Mouse (Mus musculus): ENCODE data around the gene Rab8a. TPM values are rescaled to one million over a fixed set of nuclear protein-coding genes. Genes with fewer than 3 reads are reported as not detected.

Gene Rab8a
- polyA plus RNA-seq, 1 experiment from 2014 or later, result 113 TPM

DNA sequence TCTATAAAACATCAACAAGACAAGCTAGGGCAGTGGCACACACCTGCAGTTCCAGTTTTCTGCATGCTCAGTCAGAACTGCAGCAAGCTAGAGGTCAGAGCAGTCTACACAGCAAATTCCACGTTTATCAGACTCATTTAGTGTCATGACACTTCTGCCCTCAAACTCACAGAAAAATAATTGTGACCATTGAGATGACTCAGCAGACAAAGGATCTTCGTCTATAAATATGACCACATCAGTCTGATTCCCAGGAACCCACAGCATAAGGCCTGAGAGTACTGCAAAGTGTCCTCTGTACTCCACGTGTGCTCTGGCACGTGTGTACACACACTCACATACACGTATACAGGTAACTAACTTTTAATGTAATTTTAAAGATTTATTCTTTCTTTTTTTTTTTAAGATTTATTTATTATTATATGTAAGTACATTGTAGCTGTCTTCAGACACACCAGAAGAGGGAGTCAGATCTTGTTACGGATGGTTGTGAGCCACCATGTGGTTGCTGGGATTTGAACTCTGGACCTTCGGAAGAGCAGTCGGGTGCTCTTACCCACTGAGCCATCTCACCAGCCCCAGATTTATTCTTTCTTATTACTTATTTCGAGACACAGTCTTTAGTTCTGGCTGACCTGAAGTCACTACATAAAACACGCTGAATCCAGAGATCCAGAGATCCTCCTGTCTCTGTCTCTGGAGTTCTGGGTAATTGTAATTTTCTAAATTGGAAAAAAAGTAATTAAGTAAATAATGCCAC, 58.0 kb downstream of the Rab8a start:
- Histone ChIP-seq H3K4me3 (no peak overlapping the region), H3K36me3 (peaks cover 28% of the 10 kb centered on the region), H3K9me3 (no peaks in the 10 kb centered on the region), H3K4me1 (peaks cover 16% of the 10 kb centered on the region), H3K27ac (no peak overlapping the region), H3K27me3 (replicated peaks) (peaks cover 5% of the 10 kb centered on the region; the same call in 1 of the 2 replicates), H3K4me2 (replicated peaks) (peak overlapping the region; percentile 91), H3K9ac (no peak overlapping the region)
- WGBS, result 84% methylated on average over 10 of the region's 10 CpGs
- ATAC-seq (ENCODE audit: low FRiP score, low read depth), result peak; percentile 57

DNA sequence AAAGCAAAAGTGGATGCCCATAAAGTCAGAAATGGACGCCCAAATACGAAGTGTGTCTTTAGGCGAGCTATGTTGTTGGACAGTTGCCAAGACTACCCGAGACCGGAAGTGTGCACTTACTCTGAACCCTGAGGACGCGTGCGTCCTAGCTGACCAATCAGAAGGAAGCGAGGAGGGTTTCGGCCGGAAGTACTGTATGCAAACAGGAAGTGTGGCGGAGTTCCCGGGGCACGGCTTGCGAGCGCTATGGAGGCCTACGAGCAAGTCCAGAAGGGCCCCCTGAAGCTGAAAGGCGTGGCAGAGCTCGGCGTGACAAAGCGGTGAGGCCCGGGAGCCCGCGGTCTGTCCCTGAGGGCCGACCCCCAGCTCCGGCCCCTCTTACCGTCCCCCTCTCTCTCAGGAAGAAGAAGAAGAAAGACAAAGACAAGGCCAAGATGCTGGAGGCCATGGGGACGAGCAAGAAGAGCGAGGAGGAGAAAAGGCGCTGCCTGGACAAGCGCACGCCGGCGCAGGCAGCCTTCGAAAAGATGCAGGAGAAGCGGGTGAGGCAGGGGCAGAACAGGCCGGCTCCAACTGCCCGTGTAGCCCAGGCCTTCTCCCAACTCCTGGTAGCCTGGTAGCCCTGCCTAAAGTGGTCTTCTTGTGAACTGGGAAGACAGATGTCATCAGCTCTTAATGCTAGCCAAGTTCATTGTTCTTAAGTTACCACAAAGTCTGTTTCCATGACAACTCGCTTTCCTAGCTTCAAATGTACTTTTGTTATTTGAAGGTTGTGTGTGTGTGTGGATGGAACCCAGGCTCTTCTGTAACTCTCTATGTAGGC, 58.8 kb downstream of the Rab8a start, which contains the start of gene Fam32a:
Gene Fam32a, plus strand, starts transcription at position 190 of the 823 bp plus-strand sequence.
- H3K4me3 ChIP-seq, result peak within 1 kb of the TSS; percentile 77
- H3K9me3 ChIP-seq, result no peaks in the 10 kb centered on the region
- peaks cover 31% of the 10 kb centered on the region for H3K36me3 ChIP-seq
- H3K9ac ChIP-seq, result peak within 1 kb of the TSS; percentile 68
- peaks cover 5% of the 10 kb centered on the region; the same call in 1 of the 2 replicates for H3K27me3 ChIP-seq (replicated peaks)
- H3K4me2 ChIP-seq (replicated peaks), result peak within 1 kb of the TSS; percentile 91
- ATAC-seq (ENCODE audit: low FRiP score, low read depth), result peak; percentile 98
- H3K27ac ChIP-seq, result 0 out of 2 replicates have a peak within 1 kb of the TSS, but pooled peaks have one; percentile 13
- peaks cover 16% of the 10 kb centered on the region for H3K4me1 ChIP-seq
- WGBS, result 15% methylated on average over 39 of the region's 39 CpGs

DNA sequence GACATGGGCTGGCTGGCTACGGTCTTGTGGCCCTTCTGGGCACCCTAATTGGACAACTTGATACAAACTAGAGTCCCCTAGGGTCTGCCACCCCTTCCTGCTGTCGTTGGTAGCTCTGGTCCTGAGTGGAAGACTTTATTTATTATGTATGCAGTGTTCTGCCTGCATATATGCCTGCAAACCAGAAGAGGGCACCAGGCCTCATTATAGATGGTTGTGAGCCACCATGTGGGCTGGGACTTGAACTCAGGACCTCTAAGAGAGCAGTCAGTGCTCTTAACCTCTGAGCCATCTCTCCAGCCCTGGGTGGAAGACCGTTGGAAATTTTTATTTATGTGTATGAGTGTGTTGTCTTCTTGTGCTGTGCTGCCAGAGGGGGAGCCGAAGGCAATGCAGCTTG, 59.8 kb downstream of the Rab8a start:
- no peaks in the 10 kb centered on the region for H3K9me3 ChIP-seq
- H3K27ac ChIP-seq, result no peak overlapping the region
- H3K9ac ChIP-seq, result no peak overlapping the region
- no peaks in the 10 kb centered on the region for H3K27me3 ChIP-seq (replicated peaks)
- H3K4me3 ChIP-seq, result peak overlapping the region; percentile 77
- WGBS, result 91% methylated on average over 4 of the region's 4 CpGs
- peak overlapping the region; percentile 91 for H3K4me2 ChIP-seq (replicated peaks)
- no peak for ATAC-seq (ENCODE audit: low FRiP score, low read depth)
- H3K4me1 ChIP-seq, result peaks cover 16% of the 10 kb centered on the region
- peaks cover 31% of the 10 kb centered on the region for H3K36me3 ChIP-seq

DNA sequence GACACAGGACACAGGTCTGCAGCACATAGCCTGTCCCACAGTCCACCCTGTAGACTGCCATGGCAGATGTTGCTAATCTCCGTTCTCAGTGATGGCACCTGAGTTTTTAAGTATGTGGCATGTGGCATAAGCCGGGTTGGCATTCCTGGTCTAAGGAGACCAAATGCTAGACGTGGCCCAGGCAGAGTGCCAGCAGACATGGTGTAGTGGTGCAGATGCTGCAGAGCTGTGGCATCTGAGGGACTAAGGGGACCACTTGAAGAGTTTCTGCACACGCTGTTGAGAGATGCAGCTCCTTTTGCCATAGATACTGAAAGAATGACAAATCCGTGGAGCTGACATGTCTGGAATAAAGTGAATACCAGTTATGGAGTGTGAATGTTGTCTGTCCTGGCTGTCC, 61.7 kb downstream of the Rab8a start:
- no peak for ATAC-seq (ENCODE audit: low FRiP score, low read depth)
- WGBS, result 95% methylated on average over 5 of the region's 5 CpGs
- H3K9ac ChIP-seq, result no peak overlapping the region

More for the DNA sequence above, 61.7 kb downstream of the Rab8a start:
- H3K36me3 ChIP-seq, result peaks cover 31% of the 10 kb centered on the region
- H3K27ac ChIP-seq, result no peak overlapping the region
- no peak overlapping the region for H3K4me3 ChIP-seq
- H3K4me2 ChIP-seq (replicated peaks), result no peak overlapping the region
- no peaks in the 10 kb centered on the region for H3K9me3 ChIP-seq
- no peaks in the 10 kb centered on the region for H3K27me3 ChIP-seq (replicated peaks)
- H3K4me1 ChIP-seq, result peaks cover 16% of the 10 kb centered on the region

Other genes with a start within 250 kb of the Rab8a start
- 15.1 and 16.0 TPM in 2 replicates for gene Zfp961, start 210.2 kb upstream of the Rab8a start, polyA plus RNA-seq (2016; fragmentation: Nextera tagmentation; extraction: Ambion mirVana)
- gene Cyp4f18, start 151.6 kb upstream of the Rab8a start, polyA plus RNA-seq (2016; fragmentation: Nextera tagmentation; extraction: Ambion mirVana), result 0.73 and 0.77 TPM in 2 replicates
- gene Olfr372, start 120.0 kb upstream of the Rab8a start, polyA plus RNA-seq (2016; fragmentation: Nextera tagmentation; extraction: Ambion mirVana), result not detected in 2 replicates
- not detected in 2 replicates for gene Olfr373, start 78.0 kb upstream of the Rab8a start, polyA plus RNA-seq (2016; fragmentation: Nextera tagmentation; extraction: Ambion mirVana)
- 0.15 TPM in 1 of 2 replicates, not detected in the other for gene Olfr374, start 54.2 kb upstream of the Rab8a start, polyA plus RNA-seq (2016; fragmentation: Nextera tagmentation; extraction: Ambion mirVana)
- 377 and 417 TPM in 2 replicates for gene Tpm4, start 26.2 kb upstream of the Rab8a start, polyA plus RNA-seq (2016; fragmentation: Nextera tagmentation; extraction: Ambion mirVana)
- 0.22 TPM in 1 of 2 replicates, not detected in the other for gene Hsh2d, start 28.4 kb downstream of the Rab8a start, polyA plus RNA-seq (2016; fragmentation: Nextera tagmentation; extraction: Ambion mirVana)
- gene Cib3, start 51.6 kb downstream of the Rab8a start, polyA plus RNA-seq (2016; fragmentation: Nextera tagmentation; extraction: Ambion mirVana), result not detected in 2 replicates
- gene Gm11034, start 52.4 kb downstream of the Rab8a start, polyA plus RNA-seq (2016; fragmentation: Nextera tagmentation; extraction: Ambion mirVana), result not detected in 2 replicates
- 83.4 and 88.8 TPM in 2 replicates for gene Fam32a, start 58.5 kb downstream of the Rab8a start, polyA plus RNA-seq (2016; fragmentation: Nextera tagmentation; extraction: Ambion mirVana)
- gene Ap1m1, start 78.8 kb downstream of the Rab8a start, polyA plus RNA-seq (2016; fragmentation: Nextera tagmentation; extraction: Ambion mirVana), result 206 and 207 TPM in 2 replicates
- gene Gm10282, start 144.1 kb downstream of the Rab8a start, polyA plus RNA-seq (2016; fragmentation: Nextera tagmentation; extraction: Ambion mirVana), result 21.4 and 25.2 TPM in 2 replicates
- 10.3 and 10.9 TPM in 2 replicates for gene Klf2, start 157.8 kb downstream of the Rab8a start, polyA plus RNA-seq (2016; fragmentation: Nextera tagmentation; extraction: Ambion mirVana)